Mouse (Mus musculus): ENCODE results near the gene Nt5c2. TPM values are rescaled to one million over a fixed set of nuclear protein-coding genes. Genes with fewer than 3 reads are reported as not detected.

Nt5c2 gene
- polyA plus RNA-seq, 1 experiment, result 50.5 TPM

GRCm38 (mm10) chr19:46955630-46956029, 59.3 kb downstream of the Nt5c2 start:
- H3K4me3 ChIP-seq (ENCODE audit: insufficient read depth, low read length), result no peak overlapping the region
- TF ChIP-seq CTCF (IDR thresholded peaks at IDR 0.05; ENCODE audit: borderline replicate concordance, insufficient read depth, low read length) (no peak), POLR2A (IDR thresholded peaks at IDR 0.05; ENCODE audit: low read depth, low read length) (no peak)
- H3K4me1 ChIP-seq (ENCODE audit: control insufficient read depth, insufficient read depth, low read length), result peaks cover 6% of the 10 kb centered on the region
- H3K27ac ChIP-seq (ENCODE audit: insufficient read depth, low read length), result no peak overlapping the region

- Histone ChIP-seq H3K4me1 (ENCODE audit: control insufficient read depth, insufficient read depth, low read length) (peaks cover 7% of the 10 kb centered on the region), H3K27ac (ENCODE audit: insufficient read depth, low read length) (no peak overlapping the region), H3K4me3 (ENCODE audit: insufficient read depth, low read length) (no peak overlapping the region)
- TF ChIP-seq CTCF (IDR thresholded peaks at IDR 0.05; ENCODE audit: borderline replicate concordance, insufficient read depth, low read length), result no peak
- TF ChIP-seq POLR2A (IDR thresholded peaks at IDR 0.05; ENCODE audit: low read depth, low read length), result no peak
Observed at GRCm38 (mm10) chr19:46953536-46953935, 61.4 kb downstream of the Nt5c2 start.

- Histone ChIP-seq H3K27ac (ENCODE audit: insufficient read depth, low read length) (no peak overlapping the region), H3K4me1 (ENCODE audit: control insufficient read depth, insufficient read depth, low read length) (peaks cover 7% of the 10 kb centered on the region), H3K4me3 (ENCODE audit: insufficient read depth, low read length) (no peak overlapping the region)
- TF ChIP-seq POLR2A (IDR thresholded peaks at IDR 0.05; ENCODE audit: low read depth, low read length), result no peak
- no peak for TF ChIP-seq CTCF (IDR thresholded peaks at IDR 0.05; ENCODE audit: borderline replicate concordance, insufficient read depth, low read length)
Observed at GRCm38 (mm10) chr19:46952986-46953385, 62.0 kb downstream of the Nt5c2 start.

GRCm38 (mm10) chr19:46944341-46944740, 70.6 kb downstream of the Nt5c2 start:
- no peak for TF ChIP-seq CTCF (IDR thresholded peaks at IDR 0.05; ENCODE audit: borderline replicate concordance, insufficient read depth, low read length)
- TF ChIP-seq POLR2A (IDR thresholded peaks at IDR 0.05; ENCODE audit: low read depth, low read length), result no peak
- 0 out of 2 replicates have a peak overlapping the region, but pooled peaks have one; percentile 26 for H3K27ac ChIP-seq (ENCODE audit: insufficient read depth, low read length)
- peaks cover 7% of the 10 kb centered on the region for H3K4me1 ChIP-seq (ENCODE audit: control insufficient read depth, insufficient read depth, low read length)
- H3K4me3 ChIP-seq (ENCODE audit: insufficient read depth, low read length), result no peak overlapping the region

- Histone ChIP-seq H3K27ac (ENCODE audit: insufficient read depth, low read length) (no peak overlapping the region), H3K4me3 (ENCODE audit: insufficient read depth, low read length) (no peak overlapping the region), H3K4me1 (ENCODE audit: control insufficient read depth, insufficient read depth, low read length) (peaks cover 6% of the 10 kb centered on the region)
- TF ChIP-seq CTCF (IDR thresholded peaks at IDR 0.05; ENCODE audit: borderline replicate concordance, insufficient read depth, low read length), result no peak
- TF ChIP-seq POLR2A (IDR thresholded peaks at IDR 0.05; ENCODE audit: low read depth, low read length), result no peak
Observed at GRCm38 (mm10) chr19:46937173-46937572, 77.8 kb downstream of the Nt5c2 start.

GRCm38 (mm10) chr19:46934025-46934424, 80.9 kb downstream of the Nt5c2 start:
- Histone ChIP-seq H3K27ac (ENCODE audit: insufficient read depth, low read length) (no peak overlapping the region), H3K4me3 (ENCODE audit: insufficient read depth, low read length) (no peak overlapping the region), H3K4me1 (ENCODE audit: control insufficient read depth, insufficient read depth, low read length) (peaks cover 6% of the 10 kb centered on the region)
- no peak for TF ChIP-seq POLR2A (IDR thresholded peaks at IDR 0.05; ENCODE audit: low read depth, low read length)

- TF ChIP-seq POLR2A (IDR thresholded peaks at IDR 0.05; ENCODE audit: low read depth, low read length) (no peak), CTCF (IDR thresholded peaks at IDR 0.05; ENCODE audit: borderline replicate concordance, insufficient read depth, low read length) (no peak)
- H3K4me3 ChIP-seq (ENCODE audit: insufficient read depth, low read length), result no peak overlapping the region
Observed at GRCm38 (mm10) chr19:46932608-46933007, 82.3 kb downstream of the Nt5c2 start.

GRCm38 (mm10) chr19:46930026-46930425, 84.9 kb downstream of the Nt5c2 start:
- TF ChIP-seq CTCF (IDR thresholded peaks at IDR 0.05; ENCODE audit: borderline replicate concordance, insufficient read depth, low read length), result no peak
- Histone ChIP-seq H3K27ac (ENCODE audit: insufficient read depth, low read length) (no peak overlapping the region), H3K4me3 (ENCODE audit: insufficient read depth, low read length) (no peak overlapping the region), H3K4me1 (ENCODE audit: control insufficient read depth, insufficient read depth, low read length) (peaks cover 5% of the 10 kb centered on the region; the same call in 1 of the 2 replicates)

More at GRCm38 (mm10) chr19:46932608-46933007, 82.3 kb downstream of the Nt5c2 start:
- peaks cover 6% of the 10 kb centered on the region for H3K4me1 ChIP-seq (ENCODE audit: control insufficient read depth, insufficient read depth, low read length)
- no peak overlapping the region for H3K27ac ChIP-seq (ENCODE audit: insufficient read depth, low read length)

GRCm38 (mm10) chr19:46929044-46929587, 85.8 kb downstream of the Nt5c2 start:
- TF ChIP-seq POLR2A (IDR thresholded peaks at IDR 0.05; ENCODE audit: low read depth, low read length) (no peak), CTCF (IDR thresholded peaks at IDR 0.05; ENCODE audit: borderline replicate concordance, insufficient read depth, low read length) (no peak)
- peak overlapping the region; percentile 37; the same call in 1 of the 2 replicates for H3K27ac ChIP-seq (ENCODE audit: insufficient read depth, low read length)
- H3K4me1 ChIP-seq (ENCODE audit: control insufficient read depth, insufficient read depth, low read length), result peaks cover 5% of the 10 kb centered on the region; the same call in 1 of the 2 replicates
- H3K4me3 ChIP-seq (ENCODE audit: insufficient read depth, low read length), result no peak overlapping the region

- no peak overlapping the region for H3K4me3 ChIP-seq (ENCODE audit: insufficient read depth, low read length)
- H3K27ac ChIP-seq (ENCODE audit: insufficient read depth, low read length), result no peak overlapping the region
- no peak for TF ChIP-seq POLR2A (IDR thresholded peaks at IDR 0.05; ENCODE audit: low read depth, low read length)
- TF ChIP-seq CTCF (IDR thresholded peaks at IDR 0.05; ENCODE audit: borderline replicate concordance, insufficient read depth, low read length), result no peak
- peaks cover 5% of the 10 kb centered on the region; the same call in 1 of the 2 replicates for H3K4me1 ChIP-seq (ENCODE audit: control insufficient read depth, insufficient read depth, low read length)
Observed at GRCm38 (mm10) chr19:46928136-46928535, 86.8 kb downstream of the Nt5c2 start.
